ENCODE assay signal across 9 mouse cellular contexts in genomic region chr15:99502311-99502831, GRCm38 (mm10). TPM values are rescaled to one million over a fixed set of nuclear protein-coding genes. Genes with fewer than 3 reads are reported as not detected.
DNase-seq lines count a peak whose midpoint lies in the region; ATAC-seq and TF ChIP-seq lines count a peak whose summit lies in the region.
"Had no signal": no experiment of that assay in that cellular context is flagged by ENCODE, and none has a peak within 500 bp of the region (broad histone marks: within the 10 kb centered on the region; RNA-seq: fewer than 3 reads in every experiment).

No protein-coding gene starts in this region.

- no peak for DNase-seq in layer of hippocampus, adult 2 months (ENCODE audit: low spot score in 2 of 2)
- DNase-seq in layer of hippocampus, adult 11-12 months (ENCODE audit: low spot score): no peak
- DNase-seq in kidney, adult 11 months: peak; percentile 55
- peak; percentile 56 for DNase-seq in midbrain, embryonic 14.5 days
- no peak for DNase-seq in gastrocnemius, postnatal 36 days
- no peak for DNase-seq in thymus, adult 2 months
- no peak for DNase-seq in T-cell, adult 2 months (ENCODE audit: low spot score)

- no peak overlapping the region for H3K9ac ChIP-seq in midbrain, embryonic 14.5 days (replicated peaks; ENCODE audit: low read length)

- H3K9me3 ChIP-seq in midbrain, embryonic 14.5 days (ENCODE audit: control insufficient read depth, low read length): no peaks in the 10 kb centered on the region

- peaks cover 12% of the 10 kb centered on the region for H3K4me1 ChIP-seq in embryonic fibroblast, embryonic 13.5 days (ENCODE audit: control insufficient read depth, insufficient read depth, low read length)
- H3K4me1 ChIP-seq in midbrain, embryonic 14.5 days (ENCODE audit: control insufficient read depth, insufficient read depth, low read length): peaks cover 10% of the 10 kb centered on the region; the same call in 1 of the 2 replicates
- H3K4me1 ChIP-seq in thymus, adult 2 months (replicated peaks; ENCODE audit: control insufficient read depth, insufficient read depth, low read length): no peaks in the 10 kb centered on the region

- TF ChIP-seq CTCF in layer of hippocampus, adult 2 months (conservative IDR thresholded peaks at IDR 0.05): no peak
- no peak for TF ChIP-seq CTCF in embryonic fibroblast, embryonic 13.5 days (IDR thresholded peaks at IDR 0.05; ENCODE audit: borderline replicate concordance, insufficient read depth, low read length)
- TF ChIP-seq CTCF in thymus, adult 2 months (IDR thresholded peaks at IDR 0.05; ENCODE audit: borderline replicate concordance, control insufficient read depth, extremely low read depth, insufficient read depth, low read length, poor library complexity): no peak

- H3K27ac ChIP-seq in layer of hippocampus, adult 2 months: peak overlapping the region; percentile 80
- peak overlapping the region; percentile 20; the same call in 1 of the 2 replicates for H3K27ac ChIP-seq in embryonic fibroblast, embryonic 13.5 days (ENCODE audit: insufficient read depth, low read length)
- peak overlapping the region; percentile 38 for H3K27ac ChIP-seq in midbrain, embryonic 14.5 days (replicated peaks; ENCODE audit: low read depth, low read length)
- no peak overlapping the region for H3K27ac ChIP-seq in thymus, adult 2 months (ENCODE audit: control insufficient read depth, insufficient read depth, low read length)

- WGBS in midbrain, embryonic 14.5 days: 40% methylated on average over 12 of the region's 12 CpGs
- 89% methylated on average over 12 of the region's 12 CpGs for WGBS in thymus, adult 2 months

- ATAC-seq in midbrain, embryonic 14.5 days (ENCODE audit: low FRiP score, low TSS enrichment): no peak
- ATAC-seq: Patski had no signal

- no peak overlapping the region for H3K4me2 ChIP-seq in midbrain, embryonic 14.5 days (ENCODE audit: low read length)

- 0 out of 2 replicates have a peak, but pooled peaks cover 3% of the 10 kb centered on the region for H3K27me3 ChIP-seq in midbrain, embryonic 14.5 days (ENCODE audit: control insufficient read depth, insufficient read depth, low read length)
- H3K27me3 ChIP-seq in thymus, adult 2 months (ENCODE audit: control insufficient read depth, insufficient read depth, low read length): no peaks in the 10 kb centered on the region
- H3K27me3 ChIP-seq: Patski had no signal

- H3K4me3 ChIP-seq in layer of hippocampus, adult 2 months: no peak overlapping the region
- no peak overlapping the region for H3K4me3 ChIP-seq in embryonic fibroblast, embryonic 13.5 days (ENCODE audit: insufficient read depth, low read length)
- no peak overlapping the region for H3K4me3 ChIP-seq in midbrain, embryonic 14.5 days (replicated peaks; ENCODE audit: low read depth, low read length)
- no peak overlapping the region for H3K4me3 ChIP-seq in thymus, adult 2 months (ENCODE audit: control insufficient read depth, insufficient read depth, low read length)

- no peaks in the 10 kb centered on the region for H3K36me3 ChIP-seq in midbrain, embryonic 14.5 days (ENCODE audit: control insufficient read depth, insufficient read depth, low read length)
- no peaks in the 10 kb centered on the region for H3K36me3 ChIP-seq in thymus, adult 2 months (ENCODE audit: control insufficient read depth, insufficient read depth, low read length)

- intact Hi-C loops in gastrocnemius, postnatal 36 days (cut with DNase I): no loop called here

- TF ChIP-seq POLR2A in embryonic fibroblast, embryonic 13.5 days (IDR thresholded peaks at IDR 0.05; ENCODE audit: low read depth, low read length): no peak
- TF ChIP-seq POLR2A in thymus, adult 2 months (IDR thresholded peaks at IDR 0.05; ENCODE audit: control insufficient read depth, extremely low read depth, insufficient read depth, low read length, poor library complexity): no peak

RNA-seq across cellular contexts. Expression of gene Faim2, which starts 25.6 kb away (rescaled TPM):
- total RNA-seq in layer of hippocampus, adult 2 months (2021): 100 to 1,000 TPM; 394 to 431 TPM
- polyA plus RNA-seq in embryonic fibroblast, embryonic 13.5 days (2011; ENCODE audit: insufficient read length, low read depth, missing spikeins): 1.4 TPM in 1 of 2 replicates, not detected in the other
- polyA plus RNA-seq in midbrain, embryonic 14.5 days (2014; fragmentation: Nextera tagmentation; extraction: Ambion mirVana): 17.9 and 19.0 TPM in 2 replicates
- under 1 TPM; 0.05 to 0.26 TPM for total RNA-seq in gastrocnemius, postnatal 36 days (2021)
- 0.18 and 0.81 TPM in 2 replicates for polyA plus RNA-seq in thymus, adult 2 months (2012; rRNA removed)

RNA-seq across cellular contexts. Expression of gene Bcdin3d, which starts 27.8 kb away (rescaled TPM):
- 1 to 10 TPM; 4.0 to 5.5 TPM for total RNA-seq in layer of hippocampus, adult 2 months (2021)
- polyA plus RNA-seq in embryonic fibroblast, embryonic 13.5 days (2011; ENCODE audit: insufficient read length, low read depth, missing spikeins): 3.5 and 5.8 TPM in 2 replicates
- 23.0 and 24.6 TPM in 2 replicates for polyA plus RNA-seq in midbrain, embryonic 14.5 days (2014; fragmentation: Nextera tagmentation; extraction: Ambion mirVana)
- 1 to 10 TPM; 3.0 to 3.5 TPM for total RNA-seq in gastrocnemius, postnatal 36 days (2021)
- polyA plus RNA-seq in thymus, adult 2 months (2012; rRNA removed): 12.4 and 13.7 TPM in 2 replicates

RNA-seq across cellular contexts. Expression of gene Nckap5l, which starts 44.8 kb away (rescaled TPM):
- 10 to 100 TPM; 17.1 to 18.5 TPM for total RNA-seq in layer of hippocampus, adult 2 months (2021)
- polyA plus RNA-seq in embryonic fibroblast, embryonic 13.5 days (2011; ENCODE audit: insufficient read length, low read depth, missing spikeins): 11.6 and 18.6 TPM in 2 replicates
- polyA plus RNA-seq in midbrain, embryonic 14.5 days (2014; fragmentation: Nextera tagmentation; extraction: Ambion mirVana): 16.8 and 17.6 TPM in 2 replicates
- 1 to 10 TPM; 3.6 to 4.0 TPM for total RNA-seq in gastrocnemius, postnatal 36 days (2021)
- polyA plus RNA-seq in thymus, adult 2 months (2012; rRNA removed): 48.1 and 48.6 TPM in 2 replicates

Comparison
In these comparisons a context has a peak if more than half of its experiments do, and no peak if none do; other contexts are left out.
1. DNase-seq: peak in kidney, adult 11 months (single experiment) and midbrain, embryonic 14.5 days (single experiment); none in layer of hippocampus, adult 2 months (0 of 2), layer of hippocampus, adult 11-12 months (single experiment), gastrocnemius, postnatal 36 days (0 of 2), thymus, adult 2 months (single experiment) and T-cell, adult 2 months (single experiment).